9 mouse cellular contexts compared by ENCODE assay signal in the genomic region with DNA sequence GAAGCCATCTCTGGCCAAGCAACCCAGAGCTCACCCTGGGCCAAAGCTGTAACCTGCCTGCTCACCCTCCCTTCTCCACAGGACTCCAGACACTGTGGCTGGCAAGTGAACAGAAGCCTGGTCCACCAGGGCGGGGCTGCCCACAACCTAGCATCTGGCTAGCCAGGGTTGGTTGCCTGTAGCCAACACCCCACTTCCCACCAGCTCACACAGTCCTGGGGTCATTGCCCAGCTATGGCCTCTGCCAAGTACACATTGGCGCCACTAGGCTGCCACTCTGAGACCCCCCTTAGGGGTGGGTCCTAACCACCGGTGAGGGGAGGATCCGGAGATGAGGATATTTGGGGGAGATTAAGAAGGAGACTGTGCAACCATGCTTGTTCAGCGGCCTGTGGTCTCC. TPM values are rescaled to one million over a fixed set of nuclear protein-coding genes. Genes with fewer than 3 reads are reported as not detected.
DNase-seq lines count a peak whose midpoint lies in the region; ATAC-seq and TF ChIP-seq lines count a peak whose summit lies in the region.
"Had no signal": no experiment of that assay in that cellular context is flagged by ENCODE, and none has a peak within 500 bp of the region (broad histone marks: within the 10 kb centered on the region; RNA-seq: fewer than 3 reads in every experiment).

No protein-coding gene starts in this region.

- WGBS in heart, embryonic 16.5 days, result 58% methylated on average over 5 of the region's 5 CpGs
- WGBS in liver, embryonic 14.5 days (ENCODE audit: insufficient replicate concordance), result 27% methylated on average over 5 of the region's 5 CpGs

- H3K36me3 ChIP-seq in ES-Bruce4 (ENCODE audit: control insufficient read depth, insufficient read depth, low read length, poor library complexity, severe bottlenecking), result no peaks in the 10 kb centered on the region
- H3K36me3 ChIP-seq in heart, embryonic 16.5 days (ENCODE audit: control insufficient read depth, insufficient read depth), result no peaks in the 10 kb centered on the region
- no peaks in the 10 kb centered on the region for H3K36me3 ChIP-seq in liver, embryonic 14.5 days (replicated peaks; ENCODE audit: control insufficient read depth, insufficient read depth, low read depth)

- no peak for TF ChIP-seq EP300 in ES-Bruce4 (IDR thresholded peaks at IDR 0.05; ENCODE audit: insufficient read depth, low read depth, low read length)
- TF ChIP-seq EP300 in liver, embryonic 14.5 days (IDR thresholded peaks at IDR 0.05; ENCODE audit: low read depth), result no peak

- H3K9me3 ChIP-seq in ES-Bruce4 (replicated peaks; ENCODE audit: control insufficient read depth, insufficient read depth, low read length, poor library complexity, severe bottlenecking), result no peaks in the 10 kb centered on the region
- H3K9me3 ChIP-seq in heart, embryonic 16.5 days (replicated peaks; ENCODE audit: control insufficient read depth, low read length), result no peaks in the 10 kb centered on the region
- no peaks in the 10 kb centered on the region for H3K9me3 ChIP-seq in liver, embryonic 14.5 days (ENCODE audit: control insufficient read depth, low read length)

- TF ChIP-seq POLR2A in ES-Bruce4 (IDR thresholded peaks at IDR 0.05; ENCODE audit: insufficient read depth, low read length), result no peak

- 0 out of 2 replicates have a peak overlapping the region, but pooled peaks have one; percentile 23 for H3K9ac ChIP-seq in ES-Bruce4 (ENCODE audit: low read depth, poor library complexity, severe bottlenecking)
- peak overlapping the region; percentile 66 for H3K9ac ChIP-seq in heart, embryonic 16.5 days (ENCODE audit: low read length)
- no peak overlapping the region for H3K9ac ChIP-seq in liver, embryonic 14.5 days (replicated peaks)

- H3K4me1 ChIP-seq in ES-Bruce4 (ENCODE audit: control insufficient read depth, insufficient read depth, low read length), result no peaks in the 10 kb centered on the region
- peaks cover 15% of the 10 kb centered on the region for H3K4me1 ChIP-seq in heart, embryonic 16.5 days (ENCODE audit: control insufficient read depth, insufficient read depth, low read length)
- H3K4me1 ChIP-seq in liver, embryonic 14.5 days (replicated peaks; ENCODE audit: control insufficient read depth in 2 of 2, insufficient read depth in 2 of 2, low read length in 1 of 2), result no peaks in the 10 kb centered on the region

- no peak for TF ChIP-seq CTCF in ES-Bruce4 (IDR thresholded peaks at IDR 0.05; ENCODE audit: low read depth, low read length)
- no peak for TF ChIP-seq CTCF in liver, embryonic 14.5 days (IDR thresholded peaks at IDR 0.05; ENCODE audit: low read depth)

- ATAC-seq in heart, embryonic 16.5 days (replicated peaks; ENCODE audit: extremely low read depth, insufficient read depth, low FRiP score), result no peak
- no peak for ATAC-seq in liver, embryonic 14.5 days (ENCODE audit: insufficient read depth)

- DNase-seq in heart, adult 11 months, result peak; percentile 91
- DNase-seq in heart, postnatal 4 days, result no peak
- no peak for DNase-seq in liver, embryonic 14.5 days (ENCODE audit: low read depth in 3 of 3, low spot score in 3 of 3)
- no peak for DNase-seq in cerebellum, postnatal 4 days (ENCODE audit: low spot score in 2 of 2)
- no peak for DNase-seq in left cerebral cortex, adult 8-10 months (ENCODE audit: low spot score in 2 of 2)
- no peak for DNase-seq in thymus, adult 18-20 months

- H3K4me2 ChIP-seq in heart, embryonic 16.5 days (ENCODE audit: low read depth, low read length), result peak overlapping the region; percentile 69
- peak overlapping the region; percentile 44 for H3K4me2 ChIP-seq in liver, embryonic 14.5 days (ENCODE audit: low read depth)

- H3K27ac ChIP-seq in ES-Bruce4 (ENCODE audit: insufficient read depth, low read length), result no peak overlapping the region
- no peak overlapping the region for H3K27ac ChIP-seq in heart, embryonic 16.5 days (ENCODE audit: low read length)
- no peak overlapping the region for H3K27ac ChIP-seq in liver, embryonic 14.5 days

- H3K4me3 ChIP-seq in ES-Bruce4 (ENCODE audit: low read depth, low read length), result peak overlapping the region; percentile 41
- peak overlapping the region; percentile 32; the same call in 1 of the 2 replicates for H3K4me3 ChIP-seq in heart, embryonic 16.5 days (ENCODE audit: low read length)
- no peak overlapping the region; a peak in 1 of 4 replicates for H3K4me3 ChIP-seq in liver, embryonic 14.5 days (ENCODE audit: insufficient read depth in 1 of 2, low read depth in 2 of 2, low read length in 2 of 2)

- no peaks in the 10 kb centered on the region for H3K27me3 ChIP-seq in ES-Bruce4 (ENCODE audit: control insufficient read depth, insufficient read depth, low read length, poor library complexity, severe bottlenecking)
- peaks cover 6% of the 10 kb centered on the region; the same call in 1 of the 2 replicates for H3K27me3 ChIP-seq in heart, embryonic 16.5 days (ENCODE audit: control insufficient read depth, insufficient read depth, low read length)
- H3K27me3 ChIP-seq in liver, embryonic 14.5 days (ENCODE audit: control insufficient read depth, insufficient read depth, low read length), result peaks cover 12% of the 10 kb centered on the region

RNA-seq across cellular contexts. Expression of a gene that starts 1.0 kb away (rescaled TPM):
- total RNA-seq in heart, postnatal 4 days (2021), result under 1 TPM; 0.61 to 0.62 TPM
- polyA plus RNA-seq in ES-Bruce4 (2011; ENCODE audit: insufficient read depth, insufficient read length, low read depth, missing spikeins), result not detected in 2 replicates
- 2.0 and 2.1 TPM in 2 replicates for polyA plus RNA-seq in heart, embryonic 16.5 days (2015; fragmentation: Nextera tagmentation; extraction: Ambion mirVana)
- polyA plus RNA-seq in liver, embryonic 14.5 days (2012; rRNA removed), result 0.02 and 0.03 TPM in 2 replicates
- 0.09 TPM in 1 of 2 replicates, not detected in the other for polyA plus RNA-seq in liver, embryonic 14.5 days (2014; fragmentation: Nextera tagmentation; extraction: Ambion mirVana)
- under 1 TPM in 1 of 4 experiments, not detected in 3; 0.44 TPM for total RNA-seq in left cerebral cortex, adult 8-10 months (2022)

RNA-seq across cellular contexts. Expression of a gene that starts 14.8 kb away (rescaled TPM):
- total RNA-seq in heart, postnatal 4 days (2021), result 10 to 100 TPM; 12.3 to 13.0 TPM
- 3.1 and 3.2 TPM in 2 replicates for polyA plus RNA-seq in ES-Bruce4 (2011; ENCODE audit: insufficient read depth, insufficient read length, low read depth, missing spikeins)
- polyA plus RNA-seq in heart, embryonic 16.5 days (2015; fragmentation: Nextera tagmentation; extraction: Ambion mirVana), result 7.3 and 8.0 TPM in 2 replicates
- polyA plus RNA-seq in liver, embryonic 14.5 days (2012; rRNA removed), result 1.2 and 1.4 TPM in 2 replicates
- polyA plus RNA-seq in liver, embryonic 14.5 days (2014; fragmentation: Nextera tagmentation; extraction: Ambion mirVana), result 0.51 and 0.72 TPM in 2 replicates
- 10 to 100 TPM; 13.8 to 19.5 (median 16.1) TPM for total RNA-seq in left cerebral cortex, adult 8-10 months (2022)

RNA-seq across cellular contexts. Expression of a gene that starts 37.9 kb away (rescaled TPM):
- total RNA-seq in heart, postnatal 4 days (2021), result 10 to 100 TPM; 29.8 to 30.4 TPM
- polyA plus RNA-seq in ES-Bruce4 (2011; ENCODE audit: insufficient read depth, insufficient read length, low read depth, missing spikeins), result 16.1 and 16.6 TPM in 2 replicates
- 2.7 and 3.9 TPM in 2 replicates for polyA plus RNA-seq in heart, embryonic 16.5 days (2015; fragmentation: Nextera tagmentation; extraction: Ambion mirVana)
- polyA plus RNA-seq in liver, embryonic 14.5 days (2012; rRNA removed), result 3.2 and 3.9 TPM in 2 replicates
- polyA plus RNA-seq in liver, embryonic 14.5 days (2014; fragmentation: Nextera tagmentation; extraction: Ambion mirVana), result 1.3 and 1.4 TPM in 2 replicates
- total RNA-seq in left cerebral cortex, adult 8-10 months (2022), result 10 to 100 TPM; 16.8 to 19.7 (median 18.8) TPM

RNA-seq across cellular contexts. Expression of a gene that starts 42.3 kb away (rescaled TPM):
- 1 to 10 TPM; 5.9 to 6.3 TPM for total RNA-seq in heart, postnatal 4 days (2021)
- polyA plus RNA-seq in ES-Bruce4 (2011; ENCODE audit: insufficient read depth, insufficient read length, low read depth, missing spikeins), result 1.2 and 1.3 TPM in 2 replicates
- polyA plus RNA-seq in heart, embryonic 16.5 days (2015; fragmentation: Nextera tagmentation; extraction: Ambion mirVana), result 5.7 and 9.1 TPM in 2 replicates
- polyA plus RNA-seq in liver, embryonic 14.5 days (2012; rRNA removed), result 0.03 and 0.09 TPM in 2 replicates
- not detected in 2 replicates for polyA plus RNA-seq in liver, embryonic 14.5 days (2014; fragmentation: Nextera tagmentation; extraction: Ambion mirVana)
- 1 to 10 TPM; 3.6 to 7.2 (median 5.6) TPM for total RNA-seq in left cerebral cortex, adult 8-10 months (2022)
- polyA plus RNA-seq: C2C12 had no signal

Comparison
In these comparisons a context has a peak if more than half of its experiments do, and no peak if none do; other contexts are left out.
1. H3K4me3 ChIP-seq: peak in ES-Bruce4 (single experiment) and heart, embryonic 16.5 days (single experiment); none in liver, embryonic 14.5 days (0 of 2).